Mouse (Mus musculus): ENCODE measurements at regions not wholly inside any gene's neighbourhood (a gene's known extent, or its start where the extent isn't known, plus 50 kb on each side); places are given as distances from the start of the nearest gene placed in this dataset.

- no peak for DNase-seq (ENCODE audit: low spot score)
Measured at GRCm38 (mm10) chr8:103425967-103426366, 640.5 kb upstream of the Cdh11 start.

GRCm38 (mm10) chr8:103430874-103431492 lies 645.5 kb upstream of the Cdh11 start:
- DNase-seq (ENCODE audit: low spot score) = no peak

- DNase-seq (ENCODE audit: low spot score) = no peak
Measured at GRCm38 (mm10) chr8:103433532-103434105, 648.2 kb upstream of the Cdh11 start.

GRCm38 (mm10) chr8:103438995-103439717 lies 653.7 kb upstream of the Cdh11 start:
- no peak for DNase-seq (ENCODE audit: low spot score)

- no peak for DNase-seq (ENCODE audit: low spot score)
Measured at GRCm38 (mm10) chr8:103441163-103441562, 655.7 kb upstream of the Cdh11 start.

GRCm38 (mm10) chr8:103442420-103443125 lies 657.1 kb upstream of the Cdh11 start:
- no peak for DNase-seq (ENCODE audit: low spot score)

GRCm38 (mm10) chr8:103444577-103444976 lies 656.8 kb upstream of the Cdh5 start:
- no peak for DNase-seq (ENCODE audit: low spot score)

- no peak for DNase-seq (ENCODE audit: low spot score)
Measured at GRCm38 (mm10) chr8:103445378-103445777, 656.0 kb upstream of the Cdh5 start.

- DNase-seq (ENCODE audit: low spot score) = no peak
Measured at GRCm38 (mm10) chr8:103447916-103448315, 653.5 kb upstream of the Cdh5 start.

GRCm38 (mm10) chr8:103451381-103452018 lies 649.9 kb upstream of the Cdh5 start:
- DNase-seq (ENCODE audit: low spot score) = no peak

GRCm38 (mm10) chr8:103457176-103457575 lies 644.2 kb upstream of the Cdh5 start:
- DNase-seq (ENCODE audit: low spot score) = no peak

GRCm38 (mm10) chr8:103463557-103463956 lies 637.9 kb upstream of the Cdh5 start:
- no peak for DNase-seq (ENCODE audit: low spot score)

GRCm38 (mm10) chr8:103464777-103465353 lies 636.6 kb upstream of the Cdh5 start:
- DNase-seq (ENCODE audit: low spot score) = no peak

- no peak for DNase-seq (ENCODE audit: low spot score)
Measured at GRCm38 (mm10) chr8:103467536-103468160, 633.8 kb upstream of the Cdh5 start.

- DNase-seq (ENCODE audit: low spot score) = no peak
Measured at GRCm38 (mm10) chr8:103469049-103469448, 632.4 kb upstream of the Cdh5 start.

GRCm38 (mm10) chr8:103470316-103470715 lies 631.1 kb upstream of the Cdh5 start:
- DNase-seq (ENCODE audit: low spot score) = no peak

- DNase-seq (ENCODE audit: low spot score) = no peak
Measured at GRCm38 (mm10) chr8:103475816-103476797, 625.3 kb upstream of the Cdh5 start.

- DNase-seq (ENCODE audit: low spot score) = no peak
Measured at GRCm38 (mm10) chr8:103482033-103482720, 619.2 kb upstream of the Cdh5 start.

GRCm38 (mm10) chr8:103485441-103485840 lies 616.0 kb upstream of the Cdh5 start:
- DNase-seq (ENCODE audit: low spot score) = no peak

Measured in thymus, postnatal 0 days (tissue).